Mouse (Mus musculus): ENCODE data around the gene Pitpnm2.

DNA sequence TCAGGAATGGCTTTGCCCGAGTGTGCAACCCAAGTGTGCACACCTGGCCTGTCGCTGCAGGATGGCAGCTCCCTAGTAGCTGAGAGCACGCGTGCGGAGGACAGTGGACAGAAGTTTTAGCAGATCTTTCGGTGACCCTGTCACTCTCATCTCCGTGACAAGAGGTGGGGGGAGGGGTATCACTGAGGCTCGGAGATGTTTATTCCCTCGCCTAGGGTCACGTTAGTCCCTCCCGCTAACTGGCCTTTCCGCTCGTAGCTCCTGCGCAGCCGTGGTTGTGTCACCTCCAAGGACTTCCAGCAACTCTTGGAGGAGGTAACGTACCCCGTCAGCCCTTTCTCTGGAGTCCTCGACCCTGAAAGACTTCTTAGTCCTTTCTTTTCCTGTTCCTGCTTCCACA, 137.0 kb downstream of the Pitpnm2 start:
- TF ChIP-seq EP300 (IDR thresholded peaks at IDR 0.05) (no peak), CTCF (IDR thresholded peaks at IDR 0.05) (no peak)

Data from lung, postnatal 0 days (tissue).